In genomic region chr2:17939183-17939856, GRCm38 (mm10) we compare ENCODE assay signal across 34 mouse cellular contexts. TPM values are rescaled to one million over a fixed set of nuclear protein-coding genes. Genes with fewer than 3 reads are reported as not detected.
DNase-seq lines count a peak whose midpoint lies in the region; ATAC-seq lines count a peak whose summit lies in the region.
"Had no signal": no experiment of that assay in that cellular context is flagged by ENCODE, and none has a peak within 500 bp of the region (broad histone marks: within the 10 kb centered on the region; RNA-seq: fewer than 3 reads in every experiment).

No protein-coding gene starts in this region.

- H3K9ac ChIP-seq in forebrain, embryonic 16.5 days (replicated peaks; ENCODE audit: low read depth, low read length), result no peak overlapping the region
- H3K9ac ChIP-seq in embryonic facial prominence, embryonic 15.5 days, result no peak overlapping the region
- H3K9ac ChIP-seq in limb, embryonic 15.5 days, result no peak overlapping the region
- H3K9ac ChIP-seq: heart, embryonic 15.5 days; hindbrain, embryonic 15.5 days; kidney, embryonic 15.5 days; liver, embryonic 15.5 days; midbrain, embryonic 15.5 days; neural tube, embryonic 13.5 days had no signal

- H3K27me3 ChIP-seq in forebrain, embryonic 16.5 days (replicated peaks; ENCODE audit: control insufficient read depth, insufficient read depth, low read length), result no peaks in the 10 kb centered on the region
- no peaks in the 10 kb centered on the region for H3K27me3 ChIP-seq in forebrain, embryonic 10.5 days (ENCODE audit: poor library complexity, severe bottlenecking)
- H3K27me3 ChIP-seq in embryonic facial prominence, embryonic 15.5 days, result no peaks in the 10 kb centered on the region
- H3K27me3 ChIP-seq in limb, embryonic 15.5 days, result no peaks in the 10 kb centered on the region
- H3K27me3 ChIP-seq: heart, embryonic 15.5 days; hindbrain, embryonic 15.5 days; kidney, embryonic 15.5 days; liver, embryonic 15.5 days; midbrain, embryonic 15.5 days; neural tube, embryonic 13.5 days had no signal

- no peaks in the 10 kb centered on the region for H3K9me3 ChIP-seq in forebrain, embryonic 16.5 days (ENCODE audit: control insufficient read depth, low read length)
- H3K9me3 ChIP-seq in forebrain, embryonic 10.5 days, result peaks cover 8% of the 10 kb centered on the region; the same call in 1 of the 2 replicates
- H3K9me3 ChIP-seq in embryonic facial prominence, embryonic 15.5 days (replicated peaks), result no peaks in the 10 kb centered on the region
- no peaks in the 10 kb centered on the region for H3K9me3 ChIP-seq in limb, embryonic 15.5 days
- H3K9me3 ChIP-seq: G1E; heart, embryonic 15.5 days; hindbrain, embryonic 15.5 days; kidney, embryonic 15.5 days; liver, embryonic 15.5 days; midbrain, embryonic 15.5 days had no signal

- WGBS in forebrain, embryonic 16.5 days, result 34% methylated on average over 4 of the region's 4 CpGs
- 74% methylated on average over 4 of the region's 4 CpGs for WGBS in forebrain, embryonic 10.5 days
- 45% methylated on average over 4 of the region's 4 CpGs for WGBS in embryonic facial prominence, embryonic 15.5 days
- 34% methylated on average over 4 of the region's 4 CpGs for WGBS in limb, embryonic 15.5 days

- peak; percentile 49 for ATAC-seq in forebrain, embryonic 16.5 days
- 0 out of 2 replicates have a peak, but pooled peaks have one; percentile 20 for ATAC-seq in embryonic facial prominence, embryonic 15.5 days (ENCODE audit: insufficient number of reproducible peaks, low FRiP score, low TSS enrichment, low read depth)
- peak; percentile 61 for ATAC-seq in limb, embryonic 15.5 days (ENCODE audit: insufficient number of reproducible peaks, low FRiP score, low TSS enrichment, low read depth)

- no peaks in the 10 kb centered on the region for H3K36me3 ChIP-seq in forebrain, embryonic 16.5 days (ENCODE audit: control insufficient read depth, insufficient read depth)
- no peaks in the 10 kb centered on the region for H3K36me3 ChIP-seq in forebrain, embryonic 10.5 days (replicated peaks)
- H3K36me3 ChIP-seq in embryonic facial prominence, embryonic 15.5 days, result no peaks in the 10 kb centered on the region
- no peaks in the 10 kb centered on the region for H3K36me3 ChIP-seq in limb, embryonic 15.5 days
- H3K36me3 ChIP-seq: G1E; heart, embryonic 15.5 days; hindbrain, embryonic 15.5 days; kidney, embryonic 15.5 days; liver, embryonic 15.5 days; midbrain, embryonic 15.5 days; neural tube, embryonic 13.5 days had no signal

- H3K4me1 ChIP-seq in forebrain, embryonic 16.5 days (replicated peaks; ENCODE audit: control insufficient read depth, insufficient read depth, low read length), result peaks cover 3% of the 10 kb centered on the region; the same call in 1 of the 2 replicates
- H3K4me1 ChIP-seq in forebrain, embryonic 10.5 days, result peaks cover 19% of the 10 kb centered on the region
- peaks cover 4% of the 10 kb centered on the region; the same call in 1 of the 2 replicates for H3K4me1 ChIP-seq in embryonic facial prominence, embryonic 15.5 days
- H3K4me1 ChIP-seq in limb, embryonic 15.5 days, result peaks cover 19% of the 10 kb centered on the region
- H3K4me1 ChIP-seq: heart, embryonic 15.5 days; hindbrain, embryonic 15.5 days; liver, embryonic 15.5 days; midbrain, embryonic 15.5 days had no signal

- H3K4me3 ChIP-seq in forebrain, embryonic 16.5 days (replicated peaks; ENCODE audit: low read length), result no peak overlapping the region
- H3K4me3 ChIP-seq in forebrain, embryonic 10.5 days, result no peak overlapping the region
- H3K4me3 ChIP-seq in embryonic facial prominence, embryonic 15.5 days (replicated peaks), result no peak overlapping the region
- H3K4me3 ChIP-seq in limb, embryonic 15.5 days, result no peak overlapping the region
- H3K4me3 ChIP-seq: heart, embryonic 15.5 days; hindbrain, embryonic 15.5 days; kidney, embryonic 15.5 days; layer of hippocampus, adult 2 months; liver, embryonic 15.5 days; midbrain, embryonic 15.5 days; neural tube, embryonic 13.5 days had no signal

- H3K27ac ChIP-seq in forebrain, embryonic 16.5 days (ENCODE audit: low read length), result no peak overlapping the region
- no peak overlapping the region for H3K27ac ChIP-seq in forebrain, embryonic 10.5 days
- H3K27ac ChIP-seq in embryonic facial prominence, embryonic 15.5 days (replicated peaks), result no peak overlapping the region
- H3K27ac ChIP-seq in limb, embryonic 15.5 days, result peak overlapping the region; percentile 75
- H3K27ac ChIP-seq: heart, embryonic 15.5 days; hindbrain, embryonic 15.5 days; kidney, embryonic 15.5 days; layer of hippocampus, adult 2 months; liver, embryonic 15.5 days; macrophage; midbrain, embryonic 15.5 days; neural tube, embryonic 13.5 days had no signal

- H3K4me2 ChIP-seq in forebrain, embryonic 16.5 days (ENCODE audit: low read length), result no peak overlapping the region
- H3K4me2 ChIP-seq in embryonic facial prominence, embryonic 15.5 days (replicated peaks), result no peak overlapping the region
- no peak overlapping the region for H3K4me2 ChIP-seq in limb, embryonic 15.5 days
- H3K4me2 ChIP-seq: heart, embryonic 15.5 days; hindbrain, embryonic 15.5 days; kidney, embryonic 15.5 days; liver, embryonic 15.5 days; midbrain, embryonic 15.5 days; neural tube, embryonic 13.5 days had no signal

- no peak for DNase-seq in forebrain, embryonic 10.5 days (ENCODE audit: extremely low spot score, low spot score)
- DNase-seq in kidney, postnatal 14 days, result peak; percentile 45
- no peak for DNase-seq in kidney, postnatal 36 days
- DNase-seq in left cerebral cortex, postnatal 14 days (ENCODE audit: low spot score in 2 of 2), result no peak
- no peak for DNase-seq in spleen, postnatal 14 days (ENCODE audit: low spot score in 2 of 2)
- DNase-seq: adrenal gland, adult 2 months; cerebellum, adult 11-12 months; cerebellum, postnatal 25 days; embryo, embryonic 11 days; gastrocnemius, postnatal 36 days; heart, postnatal 4 days; liver; retina, postnatal 1 day; right cerebral cortex, postnatal 25 days; spleen, adult 18-20 months; thymus, adult 18-20 months; thymus, postnatal 4 days had no signal

- intact Hi-C loops in left cerebral cortex, postnatal 14 days (cut with DNase I), result no loop called here

RNA-seq across cellular contexts. Expression of gene H2al2a, which starts 57.4 kb away (rescaled TPM):
- not detected in 2 replicates for polyA plus RNA-seq in forebrain, embryonic 16.5 days (2015; fragmentation: Nextera tagmentation; extraction: Ambion mirVana)
- polyA plus RNA-seq in forebrain, embryonic 10.5 days (2016; fragmentation: Nextera tagmentation; extraction: Ambion mirVana), result not detected in 2 replicates
- polyA plus RNA-seq in embryonic facial prominence, embryonic 15.5 days (2015; fragmentation: Nextera tagmentation; extraction: Ambion mirVana), result not detected in 2 replicates
- not detected in 2 replicates for polyA plus RNA-seq in limb, embryonic 15.5 days (2015; fragmentation: Nextera tagmentation; extraction: Ambion mirVana)
- not detected for total RNA-seq in left cerebral cortex, postnatal 14 days (2021)
- total RNA-seq: adrenal gland, adult 2 months; adrenal gland, postnatal 4 days; G1E; gastrocnemius, adult 18-20 months; gastrocnemius, postnatal 36 days; heart, postnatal 4 days; layer of hippocampus, adult 2 months; layer of hippocampus, postnatal 25 days had no signal
- polyA plus RNA-seq: adrenal gland, adult 2 months; G1E; heart, embryonic 15.5 days; hindbrain, embryonic 15.5 days; intestine, embryonic 14.5 days; kidney, embryonic 15.5 days; liver, embryonic 15.5 days; lung, embryonic 16.5 days; macrophage; midbrain, embryonic 15.5 days; neural tube, embryonic 13.5 days had no signal
